Mouse (Mus musculus) left cerebral cortex, adult 11 months (tissue): ENCODE data around the gene Rnf186.

Source experiments
- DNase-seq: peaks from one replicate; pipeline ENCODE4 v3.0.0; 2022; ENCODE audit warnings: low spot score

The Rnf186 gene

GRCm38 (mm10) chr4:138966866-138967265 lies at the start of gene Rnf186:
Gene Rnf186 (plus strand): TSS chr4:138967112.
- no peak for DNase-seq

- DNase-seq: no peak
These were observed 49.6 kb upstream of the Rnf186 start for GRCm38 (mm10) chr4:138917282-138917681.

- DNase-seq: no peak
These were observed 45.4 kb upstream of the Rnf186 start for GRCm38 (mm10) chr4:138921254-138922130.

GRCm38 (mm10) chr4:138922131-138922459 lies 44.8 kb upstream of the Rnf186 start:
- peak; percentile 93 for DNase-seq

- no peak for DNase-seq
These were observed 41.4 kb upstream of the Rnf186 start for GRCm38 (mm10) chr4:138925561-138925960.

GRCm38 (mm10) chr4:138933862-138934261 lies 33.0 kb upstream of the Rnf186 start:
- no peak for DNase-seq

- no peak for DNase-seq
These were observed 32.3 kb upstream of the Rnf186 start for GRCm38 (mm10) chr4:138934456-138935145.

GRCm38 (mm10) chr4:138938495-138939269 lies 28.2 kb upstream of the Rnf186 start:
- DNase-seq: no peak

- no peak for DNase-seq
These were observed 27.4 kb upstream of the Rnf186 start for GRCm38 (mm10) chr4:138939481-138939880.

- DNase-seq: no peak
These were observed 25.5 kb upstream of the Rnf186 start for GRCm38 (mm10) chr4:138941401-138941800.

- no peak for DNase-seq
These were observed 24.9 kb upstream of the Rnf186 start for GRCm38 (mm10) chr4:138941966-138942365.

- DNase-seq: peak; percentile 30
These were observed 23.2 kb upstream of the Rnf186 start for GRCm38 (mm10) chr4:138943730-138944129.

GRCm38 (mm10) chr4:138948257-138948656 lies 18.7 kb upstream of the Rnf186 start:
- DNase-seq: no peak

- no peak for DNase-seq
These were observed 8.3 kb upstream of the Rnf186 start for GRCm38 (mm10) chr4:138958612-138959011.

GRCm38 (mm10) chr4:138959120-138959519 lies 7.8 kb upstream of the Rnf186 start:
- no peak for DNase-seq

GRCm38 (mm10) chr4:138959926-138960325 lies 7.0 kb upstream of the Rnf186 start:
- DNase-seq: peak; percentile 34

GRCm38 (mm10) chr4:138962719-138963118 lies 4.2 kb upstream of the Rnf186 start:
- DNase-seq: no peak

- DNase-seq: no peak
These were observed 1.0 kb upstream of the Rnf186 start for GRCm38 (mm10) chr4:138965871-138966270.

GRCm38 (mm10) chr4:138967485-138967884 lies 573 bp downstream of the Rnf186 start:
- DNase-seq: no peak

GRCm38 (mm10) chr4:138968772-138969556 lies 2.1 kb downstream of the Rnf186 start:
- DNase-seq: no peak

GRCm38 (mm10) chr4:138969736-138970135 lies 2.8 kb downstream of the Rnf186 start:
- DNase-seq: no peak

GRCm38 (mm10) chr4:138971371-138971770 lies 4.5 kb downstream of the Rnf186 start:
- no peak for DNase-seq
